Mouse (Mus musculus) heart, postnatal 25 days (tissue): ENCODE data around the gene Nmral1. TPM values are rescaled to one million over a fixed set of nuclear protein-coding genes. Genes with fewer than 3 reads are reported as not detected.

ENCODE experiments used
- DNase-seq: peaks from one replicate; pipeline ENCODE4 v3.0.0; 2022; ENCODE audit warnings: low spot score
- intact Hi-C: fragments of 180-260 bp; cut with DNase I; formaldehyde crosslinking; loops from one replicate; pipeline ENCODE4 v1.15.1; 2025
- total RNA-seq, 2 experiments: library from RNA; stranded (reverse); gene quantifications; 2 replicates each; pipeline ENCODE4 v1.2.3; 2021

The Nmral1 gene
- total RNA-seq, 2 experiments from 2014 or later, result 2.4 to 2.7 TPM

- intact Hi-C loops, result loop anchor here (10.0 kb wide), 1 partner anchor 474 kb away; the partner anchor contains the start of gene Sec14l5
- DNase-seq, result no peak
These were observed 48.8 kb downstream of the Nmral1 start for GRCm38 (mm10) chr16:4670317-4670716.

- DNase-seq, result peak; percentile 47
- intact Hi-C loops, result loop anchor here (1.0 to 5.0 kb wide), 4 partner anchors 37 to 125 kb away; partner anchors contain the start of gene Cdip1
These were observed 51.9 kb downstream of the Nmral1 start for GRCm38 (mm10) chr16:4667190-4667808.

- intact Hi-C loops, result loop anchor here (5.0 kb wide), 3 partner anchors 98 to 127 kb away; partner anchors contain the start of gene Cdip1
- no peak for DNase-seq
These were observed 53.4 kb downstream of the Nmral1 start for GRCm38 (mm10) chr16:4665726-4666125.

GRCm38 (mm10) chr16:4663806-4664205 is 55.4 kb downstream of the Nmral1 start:
- no peak for DNase-seq
- intact Hi-C loops, result no loop called here

GRCm38 (mm10) chr16:4661605-4662004 is 57.6 kb downstream of the Nmral1 start:
- DNase-seq, result no peak
- intact Hi-C loops, result no loop called here

Other genes starting within 250 kb of the Nmral1 start
- gene Srl, start 177.5 kb downstream of the Nmral1 start, total RNA-seq, result 1,000 to 10,000 TPM; 1,004 to 1,109 TPM
- gene Tfap4, start 159.5 kb downstream of the Nmral1 start, total RNA-seq, result 1 to 10 TPM; 3.5 to 4.2 TPM
- gene Glis2, start 124.6 kb downstream of the Nmral1 start, total RNA-seq, result 10 to 100 TPM; 16.6 to 20.3 TPM
- 100 to 1,000 TPM; 129 to 141 TPM for gene Pam16, start 94.4 kb downstream of the Nmral1 start, total RNA-seq
- gene Vasn, start 79.4 kb downstream of the Nmral1 start, total RNA-seq, result 10 to 100 TPM in 1 of 2 experiments, 1 to 10 TPM in 1; 9.8 to 12.0 TPM
- 100 to 1,000 TPM; 149 TPM for gene Dnaja3, start 79.4 kb downstream of the Nmral1 start, total RNA-seq
- 10 to 100 TPM; 12.6 to 16.1 TPM for gene Coro7, start 39.6 kb downstream of the Nmral1 start, total RNA-seq
- gene Hmox2, start 7.0 kb upstream of the Nmral1 start, total RNA-seq, result 10 to 100 TPM; 73.5 to 75.5 TPM
- gene Cdip1, start 70.9 kb upstream of the Nmral1 start, total RNA-seq, result 10 to 100 TPM; 65.3 to 66.9 TPM
- not detected for gene 4930562C15Rik, start 116.1 kb upstream of the Nmral1 start, total RNA-seq
- 10 to 100 TPM; 20.2 to 20.9 TPM for gene Ubald1, start 161.0 kb upstream of the Nmral1 start, total RNA-seq
- gene Mgrn1, start 166.9 kb upstream of the Nmral1 start, total RNA-seq, result 100 to 1,000 TPM; 147 to 148 TPM
- 10 to 100 TPM; 20.5 to 24.3 TPM for gene Nudt16l1, start 219.4 kb upstream of the Nmral1 start, total RNA-seq
- gene Anks3, start 244.8 kb upstream of the Nmral1 start, total RNA-seq, result 10 to 100 TPM; 13.8 to 14.1 TPM